Mouse (Mus musculus) kidney, postnatal 10 days (tissue): ENCODE data around the gene Zic5.

Experiments used
- DNase-seq: peaks from one replicate; pipeline ENCODE4 v3.0.0; 2021; ENCODE audit warnings: mixed read lengths

Zic5 gene

DNA sequence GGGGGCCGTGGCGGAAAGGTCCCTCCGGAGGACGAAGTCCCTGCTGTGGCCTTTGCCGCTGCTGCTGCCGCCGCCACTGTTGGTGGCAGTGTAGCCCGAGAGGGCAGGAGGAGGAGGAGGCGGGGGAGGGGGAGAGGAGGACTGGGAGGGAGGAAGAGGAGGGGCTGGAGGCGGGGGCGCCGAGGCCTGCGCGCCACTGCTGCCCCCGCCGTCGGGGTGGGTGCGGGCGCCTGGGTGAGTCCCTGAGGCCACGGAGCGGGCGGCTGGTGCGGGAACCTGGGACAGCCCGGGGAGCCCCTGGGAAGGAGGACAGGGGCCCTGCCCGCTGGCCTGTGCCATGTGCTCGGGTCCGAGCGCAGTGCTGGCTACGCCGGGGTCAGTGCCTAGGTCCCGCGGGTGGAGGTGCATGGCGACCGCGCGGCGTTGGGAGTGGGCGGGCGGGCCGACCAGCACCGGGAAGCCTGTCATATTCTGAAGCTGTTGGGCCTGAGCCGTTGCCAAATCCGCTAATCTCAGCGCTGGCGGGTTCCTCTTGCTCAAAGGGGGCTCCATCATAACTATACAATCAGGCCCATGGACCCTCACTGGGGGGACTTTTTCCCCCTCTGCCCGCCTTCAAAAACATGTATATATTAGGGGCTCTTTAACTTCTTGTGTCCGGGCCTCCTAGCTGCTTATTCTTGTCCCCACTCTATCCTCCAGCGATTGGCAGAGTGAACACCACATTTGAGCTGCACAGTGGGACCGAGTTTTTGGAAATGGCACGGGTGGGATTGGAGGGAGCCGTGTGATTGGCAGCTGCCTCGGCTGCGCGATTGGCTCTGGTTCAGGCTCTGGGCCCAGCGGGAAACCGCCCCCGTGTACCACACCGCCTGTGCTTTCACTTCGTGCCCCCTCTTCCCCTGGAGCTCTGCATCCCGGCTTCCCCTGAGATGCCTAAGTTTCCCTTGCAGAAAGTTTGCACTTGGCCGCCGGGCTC is at the start of gene Zic5:
Gene Zic5, minus strand, starts transcription at position 915 of the 979 bp plus-strand sequence.
- DNase-seq, result peak; percentile 43

- DNase-seq, result peak; percentile 39
Observed at GRCm38 (mm10) chr14:122513511-122514036, 48.1 kb upstream of the Zic5 start.

- no peak for DNase-seq
Observed at GRCm38 (mm10) chr14:122511519-122511918, 46.0 kb upstream of the Zic5 start.

DNA sequence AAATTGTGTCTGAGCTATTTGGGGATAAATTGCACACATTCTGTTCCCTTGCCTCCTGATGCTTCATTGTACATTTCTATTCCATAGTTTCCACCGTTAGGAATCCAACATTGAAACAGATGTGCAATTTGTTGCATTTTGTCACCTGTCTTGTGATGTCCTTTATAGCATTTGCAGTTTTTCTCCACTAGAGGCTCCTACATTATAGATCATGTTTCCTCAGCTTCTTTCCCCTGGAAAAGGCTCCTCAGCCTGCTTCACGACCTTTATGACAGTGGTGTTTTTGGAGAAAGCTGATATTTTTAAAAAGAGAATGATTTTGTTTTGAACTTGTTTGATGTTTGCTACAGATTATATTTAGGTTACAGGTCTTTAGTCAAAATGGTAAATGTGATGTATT is 43.6 kb upstream of the Zic5 start:
- DNase-seq, result no peak

DNA sequence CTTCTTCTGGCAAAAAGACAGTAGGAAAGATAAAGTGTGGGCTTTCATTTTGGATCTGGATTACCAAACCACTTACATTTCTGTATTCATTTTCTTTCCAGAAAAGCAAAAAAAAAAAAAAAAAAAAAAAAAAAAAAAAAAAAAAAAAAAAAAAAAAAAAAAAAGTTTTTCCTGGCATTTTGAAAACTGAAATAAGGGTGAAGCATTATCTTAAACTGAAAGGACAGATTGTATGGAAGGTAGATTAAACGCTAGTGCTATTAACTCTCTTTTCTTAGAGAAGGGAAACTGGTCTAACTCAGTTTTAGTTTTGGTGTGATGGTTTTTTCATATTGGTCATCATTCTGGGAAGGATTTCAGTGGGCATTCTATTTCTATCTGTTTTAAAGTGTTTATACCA is 26.5 kb upstream of the Zic5 start:
- DNase-seq, result no peak

GRCm38 (mm10) chr14:122491521-122491920 is 26.0 kb upstream of the Zic5 start:
- no peak for DNase-seq

DNA sequence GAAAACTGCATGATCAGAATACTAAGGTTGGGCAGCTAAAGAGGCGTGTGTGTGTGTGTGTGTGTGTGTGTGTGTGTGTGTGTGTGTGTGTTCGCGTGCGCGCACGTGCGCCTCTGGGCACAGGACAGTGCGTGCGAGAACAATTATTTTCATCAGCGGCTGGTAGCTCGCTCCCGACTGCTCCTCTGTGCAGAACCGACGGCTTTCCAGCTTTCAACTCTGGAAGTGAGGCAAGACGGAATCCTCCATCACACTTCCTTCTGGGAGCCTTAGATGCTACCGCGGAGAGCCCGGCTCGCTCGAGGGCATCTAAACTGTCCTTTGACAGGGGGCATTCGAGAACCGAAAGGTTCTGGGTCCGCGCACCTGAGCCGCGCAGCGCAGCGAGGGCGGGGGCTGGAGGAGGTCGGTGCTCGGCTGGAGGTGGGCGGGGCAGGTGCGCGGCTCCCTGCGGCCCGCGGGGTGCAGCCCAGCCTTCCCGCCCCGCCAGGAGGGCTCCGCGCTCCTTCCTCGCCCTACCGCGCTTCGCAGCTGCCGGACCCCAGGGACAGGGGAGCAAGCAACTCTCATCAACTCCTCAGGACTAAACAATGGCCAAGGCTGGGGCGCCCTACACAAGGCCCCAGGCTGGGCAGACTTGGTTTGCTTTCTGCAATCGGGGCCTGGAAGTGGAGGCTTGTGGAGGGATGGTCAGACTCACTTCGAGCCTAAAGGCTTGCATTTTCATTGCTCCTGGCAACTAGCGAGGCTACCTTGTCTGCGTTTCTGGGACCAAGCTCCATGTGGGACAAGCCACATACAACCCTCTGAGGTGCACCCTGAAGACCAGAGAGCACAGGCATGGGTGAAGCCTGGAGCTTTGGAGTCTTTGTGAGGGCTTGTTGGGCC is 25.2 kb upstream of the Zic5 start, which contains the start of gene Gm10837:
Gene Gm10837, plus strand, starts transcription at position 146 of the 888 bp plus-strand sequence.
- DNase-seq, result no peak

GRCm38 (mm10) chr14:122489686-122490414 is 24.4 kb upstream of the Zic5 start:
- DNase-seq, result no peak

DNA sequence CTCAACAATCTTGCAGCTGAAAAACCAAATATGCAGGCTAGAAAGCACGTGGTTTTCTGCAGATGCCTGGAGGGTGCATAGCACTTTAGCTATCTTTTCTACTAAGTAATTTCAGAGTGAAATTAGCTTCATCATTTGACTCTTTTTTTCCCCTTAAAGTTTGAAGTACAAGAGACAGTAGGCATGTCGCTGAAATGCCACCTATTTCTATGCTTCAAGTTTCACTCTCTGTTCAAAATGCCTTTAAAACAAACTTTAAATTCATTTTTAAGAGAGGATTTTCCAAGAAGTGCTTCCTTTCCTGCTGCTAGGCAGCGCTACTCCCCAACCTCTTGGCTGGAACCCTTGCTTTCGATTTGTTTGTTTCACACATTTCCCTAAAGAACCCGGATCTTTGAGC is 23.6 kb upstream of the Zic5 start:
- no peak for DNase-seq

GRCm38 (mm10) chr14:122487366-122487765 is 21.9 kb upstream of the Zic5 start:
- DNase-seq, result no peak

- no peak for DNase-seq
Observed at GRCm38 (mm10) chr14:122486611-122487010, 21.1 kb upstream of the Zic5 start.

GRCm38 (mm10) chr14:122485635-122486181 is 20.2 kb upstream of the Zic5 start:
- DNase-seq, result no peak

GRCm38 (mm10) chr14:122484844-122485551 is 19.5 kb upstream of the Zic5 start:
- DNase-seq, result no peak

DNA sequence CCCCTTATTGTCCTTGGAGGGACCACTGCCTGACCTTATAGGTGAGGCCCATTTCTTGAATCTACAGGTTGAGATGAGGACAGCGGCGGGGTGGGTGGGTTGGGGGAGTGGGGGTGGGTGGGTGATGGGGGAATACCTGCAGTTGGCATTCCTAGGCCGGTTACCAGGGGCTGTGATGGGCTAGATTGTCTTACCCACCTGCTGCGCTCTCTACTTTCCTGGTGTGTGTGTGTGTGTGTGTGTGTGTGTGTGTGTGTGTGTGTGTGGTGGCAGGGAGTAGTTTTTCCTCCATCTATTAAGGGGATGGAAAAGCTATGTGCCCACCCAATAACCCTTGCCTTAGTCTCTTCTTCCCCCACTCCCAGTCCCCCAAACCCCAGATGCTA is 19.0 kb upstream of the Zic5 start:
- no peak for DNase-seq

DNA sequence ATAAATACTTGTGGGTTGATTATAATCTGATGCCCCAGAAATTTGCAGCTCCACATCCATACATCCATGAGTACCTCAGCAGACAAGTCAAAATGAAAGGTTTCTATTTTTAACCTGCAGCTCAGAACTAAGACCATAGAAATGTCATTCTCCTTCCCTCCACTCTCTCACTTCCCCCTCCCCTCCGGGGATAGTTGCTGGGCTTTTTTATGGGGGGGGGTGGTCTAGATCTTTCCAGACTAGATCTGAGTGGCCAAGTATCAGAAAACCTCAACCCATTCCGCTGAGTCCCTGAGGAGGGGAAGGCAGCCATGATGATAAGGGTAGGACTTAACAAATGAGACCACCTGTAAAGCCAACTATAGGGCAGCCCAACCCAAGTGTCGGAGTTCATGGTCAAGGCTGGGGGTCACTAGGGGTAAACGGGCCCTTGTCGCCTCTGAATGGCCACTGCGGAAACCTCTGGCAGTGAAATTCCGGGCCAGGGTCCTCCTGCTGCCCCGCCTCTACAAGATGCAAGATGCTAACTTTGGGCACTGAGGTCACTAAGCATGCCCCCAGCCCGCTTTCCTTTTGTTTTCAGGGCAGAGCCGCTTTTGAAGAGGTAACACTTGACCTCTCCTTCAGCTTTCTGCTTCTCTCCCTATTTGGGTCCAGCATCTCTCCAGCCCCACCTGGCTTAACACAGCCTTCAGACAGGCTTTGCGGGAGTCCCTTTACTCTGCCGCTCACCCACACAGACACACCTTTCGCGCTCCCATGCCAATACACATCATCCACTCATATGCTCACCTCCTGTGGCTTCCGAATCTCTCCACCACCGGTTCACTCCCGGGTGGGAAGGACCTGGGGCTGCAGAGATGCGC is 18.3 kb upstream of the Zic5 start:
- DNase-seq, result no peak

- DNase-seq, result no peak
Observed at GRCm38 (mm10) chr14:122483024-122483385, 17.5 kb upstream of the Zic5 start.

DNA sequence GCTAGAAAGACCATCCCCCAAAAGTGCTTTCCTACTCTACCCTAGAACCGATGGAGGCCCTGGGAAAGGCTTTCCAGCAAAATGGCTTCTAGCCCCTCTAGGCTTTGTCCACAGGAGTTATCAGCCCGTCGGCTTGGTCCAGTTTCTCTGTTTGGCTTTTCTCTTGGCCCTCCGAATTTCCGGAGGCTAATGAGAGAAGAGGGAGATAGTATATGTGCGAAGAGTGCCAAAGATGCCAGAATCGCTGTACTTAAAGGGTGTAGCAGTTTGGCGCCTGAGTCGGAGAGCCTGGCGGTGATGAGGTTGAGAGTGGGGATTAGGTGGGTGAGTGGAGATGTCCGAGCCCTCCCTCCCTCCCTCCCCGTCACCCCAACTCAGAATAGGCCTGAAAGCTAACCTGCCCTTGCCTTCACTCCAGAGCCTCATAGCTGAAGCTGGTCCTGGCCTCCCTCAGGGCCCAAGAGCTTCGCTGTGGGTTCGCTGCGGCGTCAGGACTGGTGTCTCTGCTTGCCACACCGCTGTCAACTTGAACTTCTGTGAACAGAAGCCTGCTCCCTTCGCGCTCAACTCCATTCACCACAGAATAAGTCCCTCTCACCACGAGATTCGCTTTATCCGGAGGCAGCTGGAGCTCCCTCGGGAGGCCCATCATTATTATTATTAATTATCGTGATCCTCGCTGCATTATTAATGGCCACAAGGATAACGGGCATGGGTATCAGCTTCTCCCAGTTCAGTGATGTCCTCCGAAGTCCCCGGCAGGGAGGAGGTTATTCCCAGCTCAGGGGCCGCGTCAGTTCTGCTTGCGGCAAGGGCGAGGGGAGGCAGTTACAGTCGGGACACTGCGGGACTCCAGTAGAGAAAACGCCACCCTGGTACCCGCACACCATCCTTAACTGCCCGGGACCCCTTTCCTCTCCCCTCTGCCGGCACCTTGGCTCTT is 16.9 kb upstream of the Zic5 start:
- no peak for DNase-seq

DNA sequence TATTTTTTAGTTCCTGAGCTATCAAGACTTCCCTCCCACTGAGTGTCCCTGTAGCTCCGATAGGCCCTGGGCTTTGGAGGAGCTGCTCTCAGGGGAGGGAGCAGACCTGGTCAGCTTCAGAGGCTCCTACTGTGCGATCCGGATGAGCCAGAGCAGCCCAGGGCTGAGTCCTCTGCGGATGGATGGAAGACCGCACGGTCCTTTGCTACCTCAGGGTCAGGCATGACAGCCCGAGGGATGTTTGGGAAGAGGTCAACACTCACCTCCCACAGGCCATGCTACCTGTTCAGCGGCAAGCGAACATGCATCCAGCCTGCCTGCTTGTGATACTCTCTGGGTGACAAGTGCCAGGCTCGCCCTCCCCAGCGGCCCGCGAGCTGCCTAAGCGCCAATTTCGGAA is 15.7 kb upstream of the Zic5 start:
- DNase-seq, result no peak

DNA sequence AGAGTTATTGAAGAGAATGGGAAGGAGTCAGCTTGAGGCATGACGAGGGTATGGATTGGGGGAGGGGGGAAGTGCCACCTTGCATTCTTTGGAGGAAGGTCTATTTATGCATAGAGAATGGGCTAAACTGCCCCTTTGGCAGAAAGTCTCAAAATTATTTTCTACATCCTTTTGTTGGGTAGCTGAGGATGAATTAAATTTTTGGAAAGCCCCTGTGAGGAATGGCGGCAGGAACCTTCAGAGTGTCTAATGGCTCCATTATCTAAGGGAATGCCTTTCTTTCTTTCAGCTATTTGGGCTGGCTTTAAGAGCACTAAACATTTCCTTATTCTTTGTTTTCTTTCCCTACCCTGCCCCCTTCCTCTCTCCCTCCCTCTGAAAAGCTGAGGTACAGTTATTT is 14.9 kb upstream of the Zic5 start:
- DNase-seq, result no peak
